Mouse (Mus musculus) neural tube, embryonic 11.5 days (tissue): ENCODE data around the gene Olfr153. TPM values are rescaled to one million over a fixed set of nuclear protein-coding genes. Genes with fewer than 3 reads are reported as not detected.
A peak's percentile ranks its signal among the peaks of the same experiment; 100 is the strongest.
"Not testable (repeated sequence)": the region's sequence is repeated elsewhere in the genome, so short reads cannot be mapped to it uniquely, and the experiment has no call there.

Experiments
- ATAC-seq: fragments of 200-750 bp; cut with Nextera tagmentation; 2 replicates; pipeline ENCODE4 v1.8.0; 2017; ENCODE audit warnings: moderate number of reproducible peaks, mild to moderate bottlenecking, moderate TSS enrichment, moderate library complexity; ENCODE audit not compliant: insufficient read depth, low FRiP score, low TSS enrichment
- DNase-seq: peaks from one replicate; pipeline ENCODE4 v3.0.0-alpha.2; 2015; ENCODE audit warnings: low spot score
- H3K27ac ChIP-seq: fragments of 300-500 bp; sonication (generic); 2 replicates; pipeline ENCODE4 v1.5.1; 2014; ENCODE audit warnings: low read depth, mild to moderate bottlenecking, low read length
- H3K27me3 ChIP-seq: fragments of 300-500 bp; sonication (generic); 2 replicates; pipeline ENCODE4 v1.6.1; 2014; ENCODE audit warnings: mild to moderate bottlenecking, low read length, mixed read lengths; ENCODE audit not compliant: control insufficient read depth, insufficient read depth
- H3K36me3 ChIP-seq: fragments of 300-500 bp; sonication (generic); 2 replicates; pipeline ENCODE4 v1.6.1; 2014; ENCODE audit warnings: mild to moderate bottlenecking, low read length, moderate library complexity, mixed read lengths; ENCODE audit not compliant: control insufficient read depth, insufficient read depth
- H3K4me1 ChIP-seq: fragments of 300-500 bp; sonication (generic); 2 replicates; pipeline ENCODE4 v1.6.1; 2014; ENCODE audit warnings: low read length, mixed read lengths; ENCODE audit not compliant: control insufficient read depth, insufficient read depth
- H3K4me2 ChIP-seq: fragments of 300-500 bp; sonication (generic); 2 replicates; pipeline ENCODE4 v1.6.1; 2014; ENCODE audit warnings: low read depth, mild to moderate bottlenecking, moderate library complexity
- H3K4me3 ChIP-seq: fragments of 300-500 bp; sonication (generic); 2 replicates; pipeline ENCODE4 v1.5.1; 2014; ENCODE audit warnings: low read depth, low read length
- H3K9ac ChIP-seq: fragments of 300-500 bp; sonication (generic); 2 replicates; pipeline ENCODE4 v1.6.1; 2014; ENCODE audit warnings: mild to moderate bottlenecking, low read length
- H3K9me3 ChIP-seq: fragments of 300-500 bp; sonication (generic); 2 replicates; pipeline ENCODE4 v1.6.1; 2016; ENCODE audit warnings: low read length; ENCODE audit not compliant: control insufficient read depth
- WGBS: fragments of 180-500 bp; shearing (Covaris S2); extraction: QIAGEN DNeasy Blood & Tissue Kit; methylation state at CpG from one replicate; pipeline ENCODE4 v1.1.7; 2014; 5-methylcytosine and 5-hydroxymethylcytosine counted together
- polyA plus RNA-seq: library from polyadenylated mRNA; unstranded; fragments of >200 nt; fragmentation: Nextera tagmentation; extraction: Ambion mirVana; gene quantifications from 2 replicates; pipeline ENCODE4 v1.2.1, GENCODE M21; 2014

Gene Olfr153
- not detected in 2 replicates for polyA plus RNA-seq

- Histone ChIP-seq H3K9me3 (no peaks in the 10 kb centered on the region), H3K4me2 (no peak within 1 kb of the TSS), H3K4me3 (no peak within 1 kb of the TSS), H3K27me3 (no peaks in the 10 kb centered on the region), H3K36me3 (no peaks in the 10 kb centered on the region), H3K27ac (no peak within 1 kb of the TSS), H3K9ac (no peak within 1 kb of the TSS), H3K4me1 (no peaks in the 10 kb centered on the region)
- DNase-seq (no peak), ATAC-seq (no peak)
Observed at GRCm38 (mm10) chr2:87531496-87531895, at the start of gene Olfr153. Gene Olfr153, plus strand, starts transcription at chr2:87531796.

DNA sequence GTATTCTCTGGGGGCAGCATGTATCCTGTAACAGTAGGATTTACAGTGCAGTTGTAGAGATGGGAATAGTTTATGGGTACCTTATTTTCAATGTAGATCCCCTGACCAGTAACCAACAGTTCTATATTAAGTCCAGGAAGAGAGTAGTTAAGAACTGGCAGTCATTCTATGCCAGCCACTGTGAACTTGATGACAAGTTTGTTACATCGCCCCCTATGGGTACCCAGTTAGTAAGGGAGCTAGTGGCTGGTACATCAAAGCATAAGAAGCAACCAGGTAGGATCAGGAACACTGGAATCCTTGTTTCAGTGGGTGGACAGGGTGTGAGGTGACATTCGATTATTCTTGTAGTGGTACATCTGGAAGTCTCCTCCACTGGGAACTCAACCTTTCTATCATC lies 49.3 kb upstream of the Olfr153 start:
- ATAC-seq (no peak), DNase-seq (no peak)
- WGBS, result 71% methylated on average over 2 of the region's 2 CpGs
- Histone ChIP-seq H3K4me2 (no peak overlapping the region), H3K27me3 (no peaks in the 10 kb centered on the region), H3K4me1 (no peaks in the 10 kb centered on the region), H3K9me3 (no peaks in the 10 kb centered on the region), H3K4me3 (no peak overlapping the region), H3K27ac (no peak overlapping the region), H3K9ac (no peak overlapping the region), H3K36me3 (no peaks in the 10 kb centered on the region)

GRCm38 (mm10) chr2:87496993-87497392 lies 34.6 kb upstream of the Olfr153 start, which contains the start of gene Pramel7:
Gene Pramel7, minus strand, starts transcription at chr2:87497093.
- not testable (repeated sequence) for H3K27ac ChIP-seq, H3K4me3 ChIP-seq, H3K9ac ChIP-seq, ATAC-seq, H3K36me3 ChIP-seq, H3K27me3 ChIP-seq, DNase-seq, H3K4me2 ChIP-seq, H3K4me1 ChIP-seq, H3K9me3 ChIP-seq
- 88% methylated on average over 4 of the region's 5 CpGs for WGBS

DNA sequence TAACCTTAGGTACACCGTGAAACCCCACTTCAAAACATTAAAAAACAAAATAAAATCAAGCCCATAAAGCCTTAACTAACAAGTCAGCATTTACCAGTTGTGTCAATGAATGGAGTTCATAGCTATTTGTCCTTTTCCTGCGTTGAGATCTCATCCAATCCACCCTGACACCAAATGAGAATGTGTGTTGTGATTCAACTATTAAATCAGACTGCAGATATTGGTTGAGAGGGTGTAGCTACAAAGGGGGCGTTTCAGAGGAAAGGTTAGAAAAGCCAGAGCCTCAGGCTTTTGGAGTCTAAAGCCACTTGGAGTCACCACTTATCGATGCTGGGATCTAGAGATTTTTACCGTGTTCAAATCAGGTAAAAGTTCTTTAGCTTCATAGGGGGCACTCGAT lies 25.3 kb upstream of the Olfr153 start, which contains the start of gene Pramel6:
Gene Pramel6 (plus strand): TSS at position 301 of the 400 bp plus-strand sequence.
- H3K36me3 ChIP-seq, result no peaks in the 10 kb centered on the region
- WGBS, result 88% methylated on average over 6 of the region's 6 CpGs
- H3K27me3 ChIP-seq, result no peaks in the 10 kb centered on the region
- ATAC-seq, result no peak
- no peak for DNase-seq
- no peak within 1 kb of the TSS for H3K4me2 ChIP-seq
- no peak within 1 kb of the TSS for H3K4me3 ChIP-seq
- H3K9me3 ChIP-seq, result no peaks in the 10 kb centered on the region
- H3K27ac ChIP-seq, result no peak within 1 kb of the TSS
- no peak within 1 kb of the TSS for H3K9ac ChIP-seq
- no peaks in the 10 kb centered on the region for H3K4me1 ChIP-seq

DNA sequence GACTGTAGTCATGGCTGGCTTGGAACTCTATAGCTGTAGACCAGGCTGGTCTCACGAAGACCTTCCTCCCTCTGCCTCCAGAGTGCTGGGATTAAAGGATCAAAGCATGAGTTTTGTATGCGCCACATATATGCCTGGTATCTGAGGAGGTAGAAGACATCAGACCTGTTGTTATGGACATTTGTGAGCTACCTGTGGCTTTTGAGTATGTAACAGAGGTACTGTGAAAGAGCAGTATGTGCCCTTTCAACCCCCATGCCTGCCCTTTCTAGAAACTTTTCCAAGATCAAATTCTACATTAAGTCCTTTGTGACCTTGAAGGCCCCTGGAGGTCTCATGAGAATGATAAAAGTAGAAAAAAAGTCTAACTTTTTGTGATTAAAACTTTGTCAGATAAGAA lies 16.6 kb upstream of the Olfr153 start:
- H3K9me3 ChIP-seq, result no peaks in the 10 kb centered on the region
- H3K4me3 ChIP-seq, result no peak overlapping the region
- ATAC-seq (no peak), DNase-seq (no peak)
- H3K9ac ChIP-seq, result no peak overlapping the region
- H3K4me2 ChIP-seq, result no peak overlapping the region
- 89% methylated on average over 2 of the region's 2 CpGs for WGBS
- no peaks in the 10 kb centered on the region for H3K36me3 ChIP-seq
- no peak overlapping the region for H3K27ac ChIP-seq
- no peaks in the 10 kb centered on the region for H3K27me3 ChIP-seq
- no peaks in the 10 kb centered on the region for H3K4me1 ChIP-seq

- Histone ChIP-seq H3K4me2 (no peak overlapping the region), H3K27ac (no peak overlapping the region), H3K9ac (no peak overlapping the region), H3K4me1 (no peaks in the 10 kb centered on the region), H3K4me3 (no peak overlapping the region), H3K36me3 (no peaks in the 10 kb centered on the region), H3K27me3 (no peaks in the 10 kb centered on the region), H3K9me3 (no peaks in the 10 kb centered on the region)
- no peak for DNase-seq
- ATAC-seq, result no peak
- WGBS, result 84% methylated on average over 7 of the region's 8 CpGs
Observed at GRCm38 (mm10) chr2:87515457-87516060, 16.0 kb upstream of the Olfr153 start.

DNA sequence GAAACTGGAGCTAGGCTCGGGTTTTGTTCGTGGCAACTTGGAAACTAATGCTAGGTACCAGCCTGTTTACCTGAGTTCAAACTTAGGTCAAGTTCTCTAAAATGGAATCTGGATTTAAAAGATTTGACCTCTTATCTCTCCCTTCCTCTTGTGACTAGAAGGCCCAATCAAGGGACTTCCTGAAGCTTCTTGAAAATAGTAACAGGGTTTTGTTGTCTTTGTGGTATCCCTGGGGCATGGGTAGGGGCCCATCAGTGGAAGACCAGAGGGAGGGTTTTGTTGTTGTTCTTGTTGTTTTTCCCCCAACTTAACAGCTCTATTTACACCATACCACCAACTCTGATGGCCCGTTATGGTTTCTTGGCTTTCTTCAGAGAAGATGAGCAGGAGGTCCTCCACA lies 15.0 kb upstream of the Olfr153 start:
- no peaks in the 10 kb centered on the region for H3K4me1 ChIP-seq
- no peak overlapping the region for H3K4me2 ChIP-seq
- no peak for DNase-seq
- H3K9me3 ChIP-seq, result no peaks in the 10 kb centered on the region
- H3K9ac ChIP-seq, result no peak overlapping the region
- WGBS, result 85% methylated on average over 3 of the region's 3 CpGs
- H3K4me3 ChIP-seq, result no peak overlapping the region
- H3K36me3 ChIP-seq, result no peaks in the 10 kb centered on the region
- no peaks in the 10 kb centered on the region for H3K27me3 ChIP-seq
- H3K27ac ChIP-seq, result no peak overlapping the region
- no peak for ATAC-seq

- Histone ChIP-seq H3K9ac (no peak overlapping the region), H3K27me3 (no peaks in the 10 kb centered on the region), H3K9me3 (no peaks in the 10 kb centered on the region), H3K4me3 (no peak overlapping the region), H3K36me3 (no peaks in the 10 kb centered on the region), H3K4me2 (no peak overlapping the region), H3K4me1 (no peaks in the 10 kb centered on the region), H3K27ac (no peak overlapping the region)
- ATAC-seq (no peak), DNase-seq (no peak)
- WGBS, result 83% methylated on average over 4 of the region's 4 CpGs
Observed at GRCm38 (mm10) chr2:87520651-87521050, 10.9 kb upstream of the Olfr153 start.

DNA sequence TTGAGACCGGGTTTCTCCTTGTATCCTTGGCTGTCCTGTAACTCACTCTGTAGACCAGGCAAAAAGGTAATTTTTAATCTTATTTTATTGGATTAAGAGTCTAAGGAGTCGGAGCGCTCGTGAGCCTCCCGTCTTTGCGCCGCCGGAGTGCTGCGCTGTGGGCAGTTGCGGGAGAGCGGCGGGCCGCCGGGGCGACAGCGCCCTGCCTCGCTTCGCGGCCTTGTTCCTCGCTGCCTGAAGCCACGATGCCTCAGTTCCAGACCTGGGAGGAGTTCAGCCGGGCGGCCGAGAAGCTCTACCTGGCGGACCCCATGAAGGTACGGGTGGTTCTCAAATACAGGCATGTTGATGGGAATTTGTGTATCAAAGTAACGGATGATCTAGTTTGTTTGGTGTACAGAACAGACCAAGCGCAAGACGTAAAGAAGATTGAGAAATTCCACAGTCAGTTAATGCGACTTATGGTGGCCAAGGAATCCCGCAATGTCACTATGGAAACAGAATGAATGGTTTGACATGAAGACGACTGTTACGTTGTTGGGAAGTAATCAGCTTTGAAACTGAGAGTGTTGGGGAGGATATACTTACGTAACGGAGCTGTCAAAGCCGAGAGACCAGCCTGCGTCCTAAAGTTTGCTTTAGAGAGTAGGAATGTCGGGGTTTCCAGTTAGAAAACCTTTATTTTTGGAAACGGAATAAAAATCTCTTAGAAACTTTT lies 5.5 kb upstream of the Olfr153 start:
- not testable (repeated sequence) for H3K27ac ChIP-seq, H3K9ac ChIP-seq, H3K36me3 ChIP-seq, H3K4me3 ChIP-seq, H3K9me3 ChIP-seq, H3K27me3 ChIP-seq, H3K4me1 ChIP-seq
- ATAC-seq, result peak; percentile 64; the same call in 1 of the 2 replicates
- 31% methylated on average over 38 of the region's 39 CpGs for WGBS
- H3K4me2 ChIP-seq, result peak overlapping the region; percentile 20; the same call in 1 of the 2 replicates
- DNase-seq, result peak; percentile 36
